Mouse (Mus musculus) hindbrain, embryonic 15.5 days (tissue): ENCODE data around the gene Dll3. TPM values are rescaled to one million over a fixed set of nuclear protein-coding genes. Genes with fewer than 3 reads are reported as not detected.

ENCODE experiments used
- ATAC-seq: fragments of 200-750 bp; cut with Nextera tagmentation; 2 replicates; pipeline ENCODE4 v1.8.0; 2017; ENCODE audit warnings: low read depth, moderate number of reproducible peaks, moderate TSS enrichment; ENCODE audit not compliant: low FRiP score
- H3K27ac ChIP-seq: fragments of 300-500 bp; sonication (generic); replicated peaks from 2 replicates; pipeline ENCODE4 v1.5.1; 2015; ENCODE audit warnings: mild to moderate bottlenecking, inconsistent platforms
- H3K27me3 ChIP-seq: fragments of 300-500 bp; sonication (generic); 2 replicates; pipeline ENCODE4 v1.6.1; 2015; ENCODE audit warnings: control low read depth, inconsistent platforms
- H3K36me3 ChIP-seq: fragments of 300-500 bp; sonication (generic); 2 replicates; pipeline ENCODE4 v1.6.1; 2015; ENCODE audit warnings: control low read depth, inconsistent platforms
- H3K4me1 ChIP-seq: fragments of 300-500 bp; sonication (generic); replicated peaks from 2 replicates; pipeline ENCODE4 v1.6.1; 2015; ENCODE audit warnings: control low read depth, inconsistent platforms
- H3K4me2 ChIP-seq: fragments of 300-500 bp; sonication (generic); 2 replicates; pipeline ENCODE4 v1.6.1; 2015; ENCODE audit warnings: moderate library complexity, mild to moderate bottlenecking, inconsistent platforms
- H3K4me3 ChIP-seq: fragments of 300-500 bp; sonication (generic); 2 replicates; pipeline ENCODE4 v1.5.1; 2015; ENCODE audit warnings: mild to moderate bottlenecking, inconsistent platforms
- H3K9ac ChIP-seq: fragments of 300-500 bp; sonication (generic); 2 replicates; pipeline ENCODE4 v1.6.1; 2015; ENCODE audit warnings: inconsistent platforms
- H3K9me3 ChIP-seq: fragments of 300-500 bp; sonication (generic); 2 replicates; pipeline ENCODE4 v1.6.1; 2016; ENCODE audit warnings: control low read depth, inconsistent platforms
- WGBS: fragments of 180-500 bp; shearing (Covaris S2); methylation state at CpG from one replicate; pipeline ENCODE4 v1.1.7; 2015; 5-methylcytosine and 5-hydroxymethylcytosine counted together
- polyA plus RNA-seq: library from polyadenylated mRNA; unstranded; fragments of >200 nt; fragmentation: Nextera tagmentation; extraction: Ambion mirVana; gene quantifications from 2 replicates; pipeline ENCODE4 v1.2.1, GENCODE M21; 2015

Gene Dll3
- polyA plus RNA-seq, 1 experiment from 2014 or later = 18.4 TPM

DNA sequence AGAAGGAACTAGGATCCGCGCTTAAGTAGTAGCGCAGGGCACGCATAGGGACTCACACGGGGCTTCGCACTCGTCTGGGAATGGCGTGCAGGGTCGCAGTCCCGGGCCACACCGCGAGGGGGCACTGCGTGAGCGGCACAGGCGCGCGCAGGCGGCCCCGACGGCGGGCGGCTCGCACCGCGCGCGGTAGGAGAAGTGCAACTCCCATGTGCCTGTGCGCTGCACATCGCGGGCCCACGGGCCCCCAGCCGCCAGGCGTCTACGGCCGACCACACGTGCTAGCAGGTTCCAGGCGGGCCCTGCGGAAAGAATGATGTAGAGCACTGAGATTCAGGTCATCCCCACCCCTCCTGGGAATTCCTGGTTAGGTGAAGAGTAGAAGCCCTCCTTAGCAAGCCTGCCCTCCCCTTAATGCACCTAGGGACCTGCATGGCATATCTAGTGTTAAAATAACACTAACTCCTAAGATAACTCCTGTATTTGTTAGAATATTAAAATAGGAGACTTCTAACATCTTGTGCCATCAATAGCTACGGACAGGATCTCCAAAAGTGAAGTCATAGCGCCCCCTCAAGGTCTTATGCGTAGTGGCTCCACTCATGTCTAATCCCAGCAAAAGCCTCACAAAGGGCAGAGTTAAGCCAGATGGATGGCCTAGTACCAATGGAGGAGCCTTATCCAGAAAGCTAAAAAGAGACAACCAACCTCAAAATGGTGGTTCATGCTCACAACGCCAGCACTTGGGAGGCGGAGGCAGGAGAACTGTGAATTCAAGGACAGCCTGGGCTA, 3.0 kb downstream of the Dll3 start:
- ATAC-seq = no peak
- no peaks in the 10 kb centered on the region for H3K9me3 ChIP-seq
- WGBS = 11% methylated on average over 43 of the region's 43 CpGs
- H3K4me2 ChIP-seq = peak overlapping the region; percentile 51
- H3K4me1 ChIP-seq = peaks cover 24% of the 10 kb centered on the region
- no peaks in the 10 kb centered on the region for H3K27me3 ChIP-seq
- H3K36me3 ChIP-seq = no peaks in the 10 kb centered on the region
- peak overlapping the region; percentile 18 for H3K4me3 ChIP-seq
- H3K27ac ChIP-seq = no peak overlapping the region
- H3K9ac ChIP-seq = peak overlapping the region; percentile 5; the same call in 1 of the 2 replicates

DNA sequence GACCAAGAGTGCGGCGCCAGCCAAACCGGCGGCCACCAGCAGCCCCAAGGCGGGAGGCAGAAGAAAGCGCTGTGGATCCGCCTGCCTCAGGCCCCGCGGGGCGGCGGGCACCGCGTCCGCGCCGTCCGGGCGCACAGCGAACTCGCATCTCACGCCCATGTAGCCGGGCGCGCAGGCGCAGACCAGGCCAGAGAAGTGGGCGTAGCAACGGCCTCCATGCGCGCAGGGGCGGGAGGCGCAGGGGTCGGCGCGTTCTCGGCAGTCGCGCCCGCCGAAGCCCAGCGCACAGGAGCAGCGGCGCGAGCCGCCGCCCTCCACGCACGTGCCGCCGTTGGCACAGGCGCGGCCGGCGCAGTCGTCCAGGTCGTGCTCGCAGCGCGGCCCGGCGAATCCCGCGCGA, 7.6 kb downstream of the Dll3 start:
- H3K36me3 ChIP-seq = no peaks in the 10 kb centered on the region
- H3K4me3 ChIP-seq = peak overlapping the region; percentile 58
- peak overlapping the region; percentile 34; the same call in 1 of the 2 replicates for H3K27ac ChIP-seq
- H3K9me3 ChIP-seq = no peaks in the 10 kb centered on the region
- H3K4me1 ChIP-seq = peaks cover 22% of the 10 kb centered on the region
- peaks cover 30% of the 10 kb centered on the region for H3K27me3 ChIP-seq
- ATAC-seq = peak; percentile 82
- 1% methylated on average over 58 of the region's 63 CpGs for WGBS
- H3K4me2 ChIP-seq = peak overlapping the region; percentile 88
- peak overlapping the region; percentile 55 for H3K9ac ChIP-seq

GRCm38 (mm10) chr7:28290638-28291590, 11.1 kb downstream of the Dll3 start, which contains the start of gene Selenov:
Gene Selenov (minus strand): TSS chr7:28291186.
- 0 out of 2 replicates have a peak within 1 kb of the TSS, but pooled peaks have one; percentile 11 for H3K9ac ChIP-seq
- H3K4me3 ChIP-seq = peak within 1 kb of the TSS; percentile 24
- H3K36me3 ChIP-seq = no peaks in the 10 kb centered on the region
- no peak within 1 kb of the TSS for H3K27ac ChIP-seq
- peak; percentile 13; the same call in 1 of the 2 replicates for ATAC-seq
- peaks cover 12% of the 10 kb centered on the region for H3K4me1 ChIP-seq
- H3K4me2 ChIP-seq = peak within 1 kb of the TSS; percentile 51
- H3K9me3 ChIP-seq = no peaks in the 10 kb centered on the region
- peaks cover 40% of the 10 kb centered on the region for H3K27me3 ChIP-seq
- 1% methylated on average over 52 of the region's 52 CpGs for WGBS

DNA sequence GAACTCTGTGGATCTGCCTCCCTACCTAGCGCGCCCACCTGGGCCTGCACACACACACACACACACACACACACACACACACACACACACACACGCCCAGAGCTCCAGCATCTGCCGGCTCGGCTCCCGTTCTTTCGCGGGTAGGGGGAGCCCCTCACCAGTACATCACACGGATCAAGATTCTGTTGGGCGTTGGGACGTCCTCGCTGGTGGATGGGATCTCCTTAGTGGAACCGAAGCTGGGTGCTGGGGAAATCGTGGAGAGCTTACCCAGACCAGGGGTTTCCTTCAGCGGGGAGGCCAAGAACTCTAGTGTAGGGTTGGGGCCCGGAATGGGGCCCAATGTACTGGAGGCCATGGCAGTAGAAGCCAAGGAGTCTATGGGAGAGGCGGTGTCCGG, 11.9 kb downstream of the Dll3 start:
- Histone ChIP-seq H3K4me2 (peak overlapping the region; percentile 51), H3K27ac (no peak overlapping the region), H3K4me3 (peak overlapping the region; percentile 24), H3K27me3 (peaks cover 40% of the 10 kb centered on the region), H3K4me1 (peaks cover 12% of the 10 kb centered on the region), H3K36me3 (no peaks in the 10 kb centered on the region), H3K9ac (0 out of 2 replicates have a peak overlapping the region, but pooled peaks have one; percentile 11), H3K9me3 (no peaks in the 10 kb centered on the region)
- under 1% methylated on average over 17 of the region's 18 CpGs for whole genome bisulfite sequencing
- no peak for ATAC-seq

DNA sequence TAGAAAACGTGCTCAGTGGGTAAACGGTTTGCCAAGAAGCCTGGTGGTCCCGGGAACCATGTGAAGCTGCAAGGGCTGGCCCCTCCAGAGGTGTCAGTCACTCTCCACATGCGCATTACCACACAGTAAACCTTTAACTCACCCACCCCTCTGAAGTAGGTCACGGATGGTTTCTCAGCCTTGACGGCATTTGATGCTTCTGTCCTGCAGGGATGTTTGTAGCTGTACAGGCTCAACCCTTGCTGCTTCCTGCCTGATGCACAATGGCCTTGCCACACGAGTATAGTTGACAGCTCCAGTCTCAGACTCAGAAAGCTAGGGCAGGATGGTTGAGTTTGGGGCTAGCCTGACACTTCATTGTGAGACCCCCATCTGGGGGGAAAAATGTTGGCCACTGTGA, 21.4 kb downstream of the Dll3 start:
- WGBS = 77% methylated on average over 7 of the region's 7 CpGs
- ATAC-seq = no peak
- H3K4me1 ChIP-seq = peaks cover 17% of the 10 kb centered on the region
- H3K9ac ChIP-seq = no peak overlapping the region
- no peak overlapping the region for H3K4me3 ChIP-seq
- no peaks in the 10 kb centered on the region for H3K9me3 ChIP-seq
- H3K4me2 ChIP-seq = no peak overlapping the region
- H3K27ac ChIP-seq = no peak overlapping the region
- H3K36me3 ChIP-seq = no peaks in the 10 kb centered on the region
- H3K27me3 ChIP-seq = no peaks in the 10 kb centered on the region

DNA sequence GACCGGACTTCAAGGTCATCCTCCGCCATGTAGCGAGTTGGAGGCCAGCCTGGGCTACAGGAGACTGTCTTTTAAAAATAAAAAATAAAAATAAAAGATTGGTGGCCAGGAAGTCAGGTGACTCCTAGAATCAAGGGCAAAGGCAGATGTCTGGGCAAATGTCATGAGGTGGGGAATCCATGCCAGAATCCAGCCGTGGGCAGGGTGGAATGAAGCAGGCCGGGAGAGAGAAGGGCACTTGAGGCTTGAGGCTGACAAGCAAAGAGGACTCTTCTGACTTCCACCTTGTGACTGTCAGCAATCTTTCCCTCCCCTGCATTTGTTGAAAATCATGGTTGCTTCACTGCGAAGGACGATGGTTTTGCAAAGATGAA, 23.8 kb downstream of the Dll3 start:
- Histone ChIP-seq H3K4me3 (peak overlapping the region; percentile 75), H3K4me1 (peaks cover 17% of the 10 kb centered on the region), H3K27me3 (no peaks in the 10 kb centered on the region), H3K36me3 (0 out of 2 replicates have a peak, but pooled peaks cover under 1% of the 10 kb centered on the region), H3K4me2 (peak overlapping the region; percentile 93), H3K9me3 (no peaks in the 10 kb centered on the region), H3K27ac (peak overlapping the region; percentile 89), H3K9ac (peak overlapping the region; percentile 92)
- 86% methylated on average over 7 of the region's 7 CpGs for WGBS
- ATAC-seq = no peak

DNA sequence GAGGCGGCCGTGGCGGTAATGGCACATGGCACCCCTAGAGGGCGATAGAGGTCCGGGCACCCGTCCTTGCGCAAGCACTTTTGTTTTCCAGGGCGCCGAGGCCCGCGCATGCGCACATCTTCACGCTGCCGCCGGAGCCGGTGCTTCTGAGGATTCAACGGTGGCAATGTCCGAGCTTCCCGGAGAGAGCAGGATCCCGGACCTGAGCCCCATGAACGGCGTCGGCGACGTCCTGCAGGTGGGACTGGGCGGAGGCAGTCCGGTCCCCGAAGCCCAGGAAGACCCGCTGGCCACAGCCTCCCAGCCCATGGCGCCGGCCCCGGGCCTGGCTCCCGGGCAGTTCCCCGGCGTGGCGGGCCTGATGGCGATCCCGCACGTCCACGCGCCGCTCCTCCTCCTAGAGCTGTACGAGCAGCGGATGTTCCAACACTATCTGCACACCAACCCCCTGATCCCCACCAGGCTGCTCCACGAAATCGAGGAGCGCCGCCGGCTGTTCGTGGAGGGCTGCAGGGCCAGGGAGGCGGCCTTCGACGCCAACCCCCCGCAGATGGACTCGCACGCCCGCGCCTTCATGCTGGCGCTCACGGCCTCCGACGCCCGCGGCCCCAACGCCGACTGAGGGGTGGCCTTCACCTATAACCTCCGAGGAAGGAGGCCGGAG, 24.3 kb downstream of the Dll3 start, which contains the start of gene Eid2b:
TSS of gene Eid2b (plus strand) at position 125 of the 664 bp plus-strand sequence.
- peak within 1 kb of the TSS; percentile 92 for H3K9ac ChIP-seq
- H3K4me1 ChIP-seq = peaks cover 17% of the 10 kb centered on the region
- peak; percentile 74 for ATAC-seq
- 3% methylated on average over 61 of the region's 68 CpGs for WGBS
- H3K36me3 ChIP-seq = peaks cover 5% of the 10 kb centered on the region; the same call in 1 of the 2 replicates
- H3K4me3 ChIP-seq = peak within 1 kb of the TSS; percentile 75
- peak within 1 kb of the TSS; percentile 89 for H3K27ac ChIP-seq
- no peaks in the 10 kb centered on the region for H3K9me3 ChIP-seq
- H3K27me3 ChIP-seq = no peaks in the 10 kb centered on the region
- H3K4me2 ChIP-seq = peak within 1 kb of the TSS; percentile 93

DNA sequence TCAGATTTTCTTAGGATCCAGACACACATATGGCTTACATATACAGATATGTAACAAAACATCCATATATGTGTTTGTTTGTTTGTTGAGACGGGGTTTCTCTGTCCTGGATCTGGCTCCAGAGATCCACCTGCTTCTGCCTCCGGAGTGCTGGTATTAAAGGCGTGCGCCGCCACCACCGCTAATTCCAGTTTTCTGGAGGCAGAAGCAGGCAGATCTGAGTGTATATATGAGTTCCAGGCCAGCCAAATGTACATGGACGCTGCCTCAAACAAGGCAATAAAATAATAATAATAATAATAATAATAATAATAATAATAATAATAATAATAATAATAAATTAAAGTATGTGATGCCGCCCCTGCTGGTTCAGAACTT, 24.8 kb downstream of the Dll3 start:
- 60% methylated on average over 8 of the region's 8 CpGs for WGBS
- H3K4me3 ChIP-seq = peak overlapping the region; percentile 75; the same call in 1 of the 2 replicates
- no peaks in the 10 kb centered on the region for H3K27me3 ChIP-seq
- no peak overlapping the region for H3K9ac ChIP-seq
- ATAC-seq = peak; percentile 20; the same call in 1 of the 2 replicates
- H3K4me2 ChIP-seq = no peak overlapping the region
- H3K4me1 ChIP-seq = peaks cover 17% of the 10 kb centered on the region
- no peaks in the 10 kb centered on the region for H3K9me3 ChIP-seq
- H3K36me3 ChIP-seq = peaks cover 5% of the 10 kb centered on the region; the same call in 1 of the 2 replicates
- no peak overlapping the region for H3K27ac ChIP-seq

DNA sequence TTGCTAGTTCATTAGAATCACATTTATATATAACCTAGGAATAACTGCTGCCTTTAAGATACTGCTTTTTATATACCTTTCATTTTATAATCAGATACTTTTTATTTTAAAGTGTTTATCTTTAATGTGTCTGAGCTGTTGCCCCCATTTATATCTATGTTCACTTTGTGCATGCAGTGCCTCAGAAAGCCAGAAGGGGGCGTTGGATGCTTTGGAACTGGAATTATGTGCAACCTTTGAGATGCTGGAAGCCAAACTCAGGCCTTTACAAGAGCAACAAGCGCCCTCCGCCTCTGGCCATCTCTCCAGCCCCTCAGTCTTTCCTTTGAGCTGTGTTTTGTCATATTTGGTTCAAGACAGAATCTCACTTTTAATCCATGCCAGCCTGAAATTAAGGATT, 30.3 kb downstream of the Dll3 start:
- H3K4me3 ChIP-seq = no peak overlapping the region
- H3K9me3 ChIP-seq = no peaks in the 10 kb centered on the region
- ATAC-seq = no peak
- H3K27me3 ChIP-seq = no peaks in the 10 kb centered on the region
- H3K36me3 ChIP-seq = peaks cover 12% of the 10 kb centered on the region; the same call in 1 of the 2 replicates
- WGBS = 74% methylated on average over 3 of the region's 3 CpGs
- no peak overlapping the region for H3K27ac ChIP-seq
- H3K4me1 ChIP-seq = peaks cover 15% of the 10 kb centered on the region
- H3K4me2 ChIP-seq = no peak overlapping the region
- no peak overlapping the region for H3K9ac ChIP-seq

DNA sequence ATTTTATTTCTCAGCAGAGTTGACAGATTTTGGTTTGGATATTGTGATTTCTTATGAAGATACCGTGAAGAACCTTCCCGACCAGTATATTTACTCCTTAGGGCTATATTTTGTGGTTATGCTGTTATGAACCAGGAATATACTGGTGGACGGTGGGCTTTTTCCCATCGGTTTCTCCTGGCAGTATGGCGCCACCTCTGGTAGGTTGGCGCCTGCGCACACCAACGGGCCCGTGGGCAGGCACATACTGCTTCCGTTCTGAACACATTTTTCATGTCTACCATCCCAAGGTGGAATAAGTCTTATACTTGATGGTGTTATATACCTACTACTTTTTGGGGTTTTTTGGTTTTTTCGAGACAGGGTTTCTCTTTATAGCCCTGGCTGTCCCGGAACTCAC, 32.7 kb downstream of the Dll3 start:
- no peak overlapping the region for H3K27ac ChIP-seq
- WGBS = 96% methylated on average over 12 of the region's 12 CpGs
- no peak for ATAC-seq
- H3K9me3 ChIP-seq = no peaks in the 10 kb centered on the region
- H3K36me3 ChIP-seq = peaks cover 12% of the 10 kb centered on the region; the same call in 1 of the 2 replicates
- H3K27me3 ChIP-seq = peaks cover under 1% of the 10 kb centered on the region; the same call in 1 of the 2 replicates
- no peak overlapping the region for H3K4me3 ChIP-seq
- peak overlapping the region; percentile 85 for H3K4me2 ChIP-seq
- peaks cover 15% of the 10 kb centered on the region for H3K4me1 ChIP-seq
- H3K9ac ChIP-seq = no peak overlapping the region

- ATAC-seq = no peak
- Histone ChIP-seq H3K4me3 (peak overlapping the region; percentile 90), H3K27me3 (peaks cover 5% of the 10 kb centered on the region; the same call in 1 of the 2 replicates), H3K4me1 (peaks cover 15% of the 10 kb centered on the region), H3K9me3 (no peaks in the 10 kb centered on the region), H3K27ac (peak overlapping the region; percentile 94), H3K4me2 (peak overlapping the region; percentile 85), H3K36me3 (peaks cover 12% of the 10 kb centered on the region; the same call in 1 of the 2 replicates), H3K9ac (peak overlapping the region; percentile 98)
- 27% methylated on average over 16 of the region's 16 CpGs for WGBS
Measured at GRCm38 (mm10) chr7:28268576-28268975, 33.5 kb downstream of the Dll3 start.
